Mouse (Mus musculus): ENCODE measurements around the gene Gm9513.

The Gm9513 gene

DNA sequence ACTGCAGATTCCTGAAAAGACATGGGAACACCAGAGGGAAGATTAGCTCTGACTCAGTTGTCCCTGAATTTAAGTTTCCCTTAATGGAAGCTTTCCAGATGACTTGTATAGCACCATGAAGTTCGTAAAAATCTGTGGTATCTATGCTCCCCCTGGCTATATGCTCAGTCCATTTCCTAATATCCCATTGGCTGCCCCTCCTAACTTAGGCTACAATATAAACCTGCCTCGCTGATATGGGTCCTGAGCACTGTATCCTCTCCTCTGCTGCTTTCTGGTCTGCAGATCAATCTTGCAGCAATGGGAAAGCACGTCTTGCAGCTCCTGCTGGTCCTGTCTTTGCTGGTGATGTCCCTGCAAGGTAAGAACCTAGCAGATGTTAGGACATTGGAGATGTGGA is at the start of gene Gm9513:
Gene Gm9513 (plus strand): TSS at position 301 of the 400 bp plus-strand sequence.
- no peak for DNase-seq (ENCODE audit: low spot score in 2 of 2)

DNA sequence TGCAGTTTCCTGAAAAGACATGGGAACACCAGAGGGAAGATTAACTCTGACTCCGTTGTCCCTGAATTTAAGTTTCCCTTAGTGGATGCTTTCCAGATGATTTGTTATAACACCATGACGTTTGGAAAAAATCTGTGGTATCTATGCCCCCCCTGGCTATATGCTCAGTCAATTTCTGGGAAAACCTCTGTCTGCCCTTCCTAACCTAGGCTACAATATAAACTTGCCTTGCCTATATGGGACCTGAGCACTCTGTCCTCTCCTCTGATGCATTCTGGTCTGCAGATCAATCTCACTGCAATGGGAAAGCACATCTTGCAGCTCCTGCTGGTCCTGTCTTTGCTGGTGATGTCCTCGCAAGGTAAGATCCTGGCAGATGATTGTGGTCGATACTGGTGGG is 43.9 kb upstream of the Gm9513 start, which contains the start of gene Gm7257:
Gene Gm7257 (plus strand): TSS at position 301 of the 400 bp plus-strand sequence.
- no peak for DNase-seq (ENCODE audit: low spot score in 2 of 2)

DNA sequence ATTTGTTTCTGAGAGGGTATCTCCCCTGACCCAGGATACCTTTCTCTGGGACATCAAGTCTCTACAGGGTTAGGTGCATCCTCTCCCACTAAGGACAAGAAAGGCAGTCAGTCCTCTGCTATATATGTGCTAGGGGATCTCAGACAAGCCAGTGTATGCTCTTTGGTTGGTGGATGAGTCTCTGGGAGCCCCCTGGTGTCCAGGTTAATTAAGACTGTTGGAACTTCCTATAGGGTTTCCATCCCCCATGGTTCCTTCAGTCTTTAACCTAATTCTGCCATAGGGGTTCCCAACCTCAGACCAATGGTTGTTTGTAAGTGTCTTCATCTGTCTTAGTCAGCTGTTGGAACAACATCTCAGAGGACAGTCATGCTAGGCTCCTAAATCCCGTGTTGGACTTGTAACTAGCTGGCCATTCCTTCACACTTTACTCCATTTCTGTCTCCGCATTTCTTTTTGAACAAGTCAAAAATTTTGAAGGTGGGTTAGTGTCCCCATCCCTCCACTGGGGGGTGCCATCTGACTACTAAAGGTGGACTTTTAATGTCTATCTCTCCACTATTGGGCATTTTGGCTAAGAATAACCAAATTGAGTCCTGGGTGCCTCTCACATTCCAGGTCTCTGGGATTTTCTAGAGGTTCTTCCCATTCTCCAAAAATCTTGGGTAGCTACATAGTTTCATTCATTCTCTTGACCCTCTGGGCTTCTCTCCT is 40.2 kb upstream of the Gm9513 start:
- no peak for DNase-seq (ENCODE audit: low spot score in 2 of 2)

DNA sequence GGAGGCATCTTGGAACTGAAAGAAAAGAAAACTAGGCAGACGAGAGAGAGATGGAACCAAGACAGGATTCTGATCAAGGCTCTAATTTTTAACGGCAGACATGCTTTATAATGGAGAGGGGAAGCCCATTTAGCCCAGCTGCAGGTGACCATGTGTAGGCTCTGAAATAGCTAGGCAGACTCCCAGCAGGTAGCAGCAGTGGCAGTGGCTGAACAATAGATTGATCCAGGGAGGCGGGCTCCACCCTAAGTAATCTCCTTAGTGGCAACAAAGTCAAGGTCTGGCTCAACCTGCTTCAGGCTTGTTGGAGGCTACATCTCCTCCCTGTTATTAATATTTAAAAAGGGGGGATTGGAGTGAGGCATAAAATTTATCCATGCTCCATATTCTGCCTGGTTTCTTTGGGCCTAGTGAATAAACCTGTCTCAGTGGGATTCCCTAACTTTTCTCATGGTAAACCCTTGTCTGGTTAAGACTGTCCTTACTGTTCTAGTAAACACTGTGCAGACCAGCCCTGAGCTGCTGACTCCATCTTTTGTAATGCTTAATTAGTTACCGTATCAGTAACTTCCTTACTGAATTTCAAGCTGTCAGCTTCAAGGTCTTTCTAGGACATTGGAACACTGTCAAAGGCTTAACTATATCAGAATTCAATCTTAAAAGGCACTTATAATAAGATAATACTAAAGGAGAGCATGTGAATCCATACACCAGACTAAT is 19.2 kb downstream of the Gm9513 start:
- no peak for DNase-seq (ENCODE audit: low spot score in 2 of 2)

DNA sequence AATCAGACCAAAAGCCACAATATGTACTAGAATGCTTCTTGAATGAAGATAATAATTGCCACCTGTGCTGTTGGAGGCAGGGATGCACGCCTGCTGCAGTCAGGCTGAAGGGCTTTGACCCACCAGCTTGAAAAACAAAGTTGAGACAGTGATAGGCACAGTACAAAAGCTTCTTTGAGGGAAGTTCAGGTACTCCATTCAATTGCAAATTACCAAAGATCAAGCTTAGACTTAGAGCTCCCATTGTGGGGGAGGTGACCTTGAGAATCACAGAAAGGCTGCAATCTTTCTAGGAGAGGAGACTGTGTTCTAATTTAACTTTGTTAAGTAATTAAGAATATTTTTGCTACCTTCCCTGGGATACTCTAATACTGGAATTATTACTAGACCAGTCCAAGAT is 20.4 kb downstream of the Gm9513 start:
- DNase-seq (ENCODE audit: low spot score in 2 of 2): no peak

DNA sequence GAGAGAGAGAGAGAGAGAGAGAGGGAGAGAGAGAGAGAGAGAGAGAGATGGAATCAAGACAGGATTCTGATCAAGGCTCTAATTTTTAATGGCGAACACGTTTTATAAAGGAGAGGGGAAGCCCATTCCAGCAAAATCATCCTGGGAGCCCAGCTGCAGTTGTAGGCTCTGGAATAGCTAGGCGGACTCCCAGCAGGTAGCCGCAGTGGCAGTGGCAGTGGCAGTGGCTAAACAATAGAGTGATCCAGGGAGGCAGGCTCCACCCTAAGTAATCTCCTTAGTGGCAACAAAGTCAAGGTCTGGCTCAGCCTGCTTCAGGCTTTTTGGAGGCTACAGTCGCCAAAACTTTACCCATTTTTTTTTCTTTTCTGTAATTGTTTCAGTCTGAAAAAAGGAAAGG is 28.8 kb downstream of the Gm9513 start:
- DNase-seq (ENCODE audit: low spot score in 2 of 2): no peak

All from cerebellum, postnatal 4 days (tissue).